Mouse (Mus musculus): ENCODE measurements around the gene Tomm40.

The Tomm40 gene

GRCm38 (mm10) chr7:19715239-19716054 is at the start of gene Tomm40:
Tomm40 (minus strand) TSS chr7:19715438.
- DNase-seq (ENCODE audit: low spot score): peak; percentile 100

DNA sequence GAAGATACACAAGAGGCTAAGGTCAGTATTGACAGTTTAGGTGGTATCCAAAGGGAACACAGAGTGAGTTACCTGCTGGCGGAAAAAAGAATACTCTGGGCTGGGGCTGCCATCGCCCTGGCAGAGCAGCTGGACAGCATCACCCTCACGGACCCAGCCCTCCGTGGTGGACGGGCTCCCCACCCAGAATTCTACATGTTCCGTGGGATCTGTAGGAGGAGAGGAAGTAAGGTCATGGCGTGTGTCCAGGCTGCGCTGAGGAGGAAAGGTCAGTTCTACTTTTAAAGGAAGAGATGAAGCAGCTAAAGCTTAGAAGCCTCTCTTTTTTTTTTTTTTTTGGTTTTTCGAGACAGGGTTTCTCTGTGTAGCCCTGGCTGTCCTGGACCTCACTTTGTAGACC is 49.3 kb upstream of the Tomm40 start:
- DNase-seq (ENCODE audit: low spot score): no peak

GRCm38 (mm10) chr7:19763829-19764477 is 48.7 kb upstream of the Tomm40 start:
- DNase-seq (ENCODE audit: low spot score): no peak

DNA sequence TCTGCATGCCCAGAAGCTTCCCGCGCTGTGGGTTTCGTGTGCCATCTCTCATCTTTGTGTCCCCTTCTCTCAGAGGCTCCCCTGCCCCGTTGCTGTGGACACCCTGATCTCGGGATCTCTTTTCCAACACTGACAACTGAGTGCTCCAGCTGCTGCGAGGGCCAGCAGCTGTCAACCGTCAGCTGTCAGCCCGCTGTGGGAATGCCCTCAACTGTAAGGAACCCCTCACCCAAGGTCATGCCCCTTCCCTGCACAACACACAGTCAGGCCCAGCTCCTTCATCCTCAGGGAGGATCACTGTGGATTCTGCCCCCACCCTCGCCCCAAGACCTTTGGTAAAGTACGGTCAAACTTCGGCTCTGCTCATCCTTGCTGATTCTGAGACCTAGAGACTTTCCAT is 47.0 kb upstream of the Tomm40 start:
- DNase-seq (ENCODE audit: low spot score): no peak

DNA sequence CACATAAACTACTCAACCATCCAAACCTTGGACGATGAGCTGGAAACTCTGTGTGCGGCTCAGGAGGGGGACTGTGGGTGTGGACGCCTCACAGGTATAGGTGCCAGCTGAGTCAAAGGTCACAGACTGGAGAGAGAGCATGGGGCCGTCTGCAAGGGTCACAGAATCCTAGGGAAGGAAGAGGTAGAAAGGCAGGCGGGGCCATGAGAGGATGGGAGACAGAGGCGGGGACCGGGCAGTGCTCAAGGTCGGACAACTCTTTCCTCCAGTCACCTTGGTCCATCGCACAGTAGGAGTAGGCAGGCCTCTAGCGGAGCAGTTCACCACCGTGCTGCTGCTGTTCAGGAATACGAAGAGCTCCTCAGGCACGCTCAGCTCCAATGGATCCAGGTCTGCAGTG is 44.8 kb upstream of the Tomm40 start:
- DNase-seq (ENCODE audit: low spot score): no peak

GRCm38 (mm10) chr7:19758623-19759022 is 43.4 kb upstream of the Tomm40 start:
- no peak for DNase-seq (ENCODE audit: low spot score)

GRCm38 (mm10) chr7:19755851-19756786 is 40.9 kb upstream of the Tomm40 start:
- DNase-seq (ENCODE audit: low spot score): peak; percentile 60

DNA sequence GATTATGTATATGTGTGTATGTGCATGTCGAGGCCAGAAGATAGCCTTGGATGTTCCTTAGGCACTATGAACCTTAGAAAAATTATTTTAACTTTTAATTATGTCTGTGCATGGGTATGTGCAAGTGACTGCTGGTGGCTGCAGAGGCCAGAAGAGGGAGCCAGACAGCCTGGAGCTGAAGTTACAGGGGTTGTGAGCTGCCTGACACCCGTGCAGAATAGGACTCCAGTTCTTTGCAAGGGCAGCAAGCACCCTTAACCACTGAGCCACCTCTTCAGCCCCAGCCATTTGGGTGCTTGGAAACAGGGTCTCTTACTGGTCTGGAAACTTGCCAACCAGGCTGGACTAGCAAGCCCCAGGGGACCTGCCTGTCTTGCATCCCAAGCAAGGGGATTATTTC is 39.8 kb upstream of the Tomm40 start:
- DNase-seq (ENCODE audit: low spot score): no peak

GRCm38 (mm10) chr7:19754065-19754464 is 38.8 kb upstream of the Tomm40 start:
- DNase-seq (ENCODE audit: low spot score): no peak

- peak; percentile 42 for DNase-seq (ENCODE audit: low spot score)
These were observed 38.3 kb upstream of the Tomm40 start for GRCm38 (mm10) chr7:19753587-19753986.

- DNase-seq (ENCODE audit: low spot score): no peak
These were observed 37.4 kb upstream of the Tomm40 start for GRCm38 (mm10) chr7:19752652-19753051.

- no peak for DNase-seq (ENCODE audit: low spot score)
These were observed 35.8 kb upstream of the Tomm40 start for GRCm38 (mm10) chr7:19751070-19751383.

- DNase-seq (ENCODE audit: low spot score): peak; percentile 92
These were observed 35.2 kb upstream of the Tomm40 start, which contains the start of gene Nectin2 for GRCm38 (mm10) chr7:19750217-19751069. Nectin2 (minus strand) TSS chr7:19750483.

DNA sequence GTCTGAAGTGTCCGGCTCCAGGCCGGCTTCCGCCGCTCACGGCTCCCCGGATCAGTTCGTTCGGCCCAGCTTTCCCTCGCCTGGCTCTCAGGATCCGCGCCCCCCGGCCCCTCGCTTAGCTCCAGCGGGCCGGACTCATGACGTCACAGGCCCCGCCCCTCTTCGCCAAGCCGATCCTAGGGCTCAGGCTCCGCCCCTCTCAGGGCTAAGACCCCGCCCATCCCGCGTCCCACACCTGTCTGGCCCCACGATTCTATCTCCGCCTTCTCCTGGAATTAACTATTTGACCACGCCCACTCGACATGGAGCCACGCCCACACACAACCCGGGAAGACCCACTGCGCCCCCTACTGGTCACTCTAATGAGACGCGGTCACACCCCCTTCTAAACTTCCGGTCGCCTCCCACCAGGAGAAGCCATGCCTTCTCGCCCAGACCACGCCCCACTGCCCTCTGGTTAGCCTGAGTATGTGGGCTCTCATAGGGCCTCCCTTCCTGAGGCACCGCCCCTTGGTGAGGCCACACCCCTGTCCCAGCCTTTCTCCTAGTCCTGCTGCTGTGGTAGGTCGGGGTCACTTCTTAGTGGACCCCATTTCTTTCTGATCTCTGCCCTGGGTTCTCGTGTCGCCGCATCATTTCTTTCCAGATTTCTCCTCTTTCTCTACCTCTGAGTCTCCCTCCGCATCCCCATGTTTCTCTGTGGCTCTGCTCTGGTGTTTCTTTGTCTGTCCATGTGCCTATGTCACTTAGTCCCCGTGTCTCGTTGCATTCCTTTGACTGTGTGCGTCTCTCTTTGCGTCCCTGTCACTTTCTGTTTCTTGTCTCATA is 34.4 kb upstream of the Tomm40 start:
- peak; percentile 98 for DNase-seq (ENCODE audit: low spot score)

- no peak for DNase-seq (ENCODE audit: low spot score)
These were observed 33.3 kb upstream of the Tomm40 start for GRCm38 (mm10) chr7:19748219-19749195.

- DNase-seq (ENCODE audit: low spot score): no peak
These were observed 32.4 kb upstream of the Tomm40 start for GRCm38 (mm10) chr7:19747420-19748218.

DNA sequence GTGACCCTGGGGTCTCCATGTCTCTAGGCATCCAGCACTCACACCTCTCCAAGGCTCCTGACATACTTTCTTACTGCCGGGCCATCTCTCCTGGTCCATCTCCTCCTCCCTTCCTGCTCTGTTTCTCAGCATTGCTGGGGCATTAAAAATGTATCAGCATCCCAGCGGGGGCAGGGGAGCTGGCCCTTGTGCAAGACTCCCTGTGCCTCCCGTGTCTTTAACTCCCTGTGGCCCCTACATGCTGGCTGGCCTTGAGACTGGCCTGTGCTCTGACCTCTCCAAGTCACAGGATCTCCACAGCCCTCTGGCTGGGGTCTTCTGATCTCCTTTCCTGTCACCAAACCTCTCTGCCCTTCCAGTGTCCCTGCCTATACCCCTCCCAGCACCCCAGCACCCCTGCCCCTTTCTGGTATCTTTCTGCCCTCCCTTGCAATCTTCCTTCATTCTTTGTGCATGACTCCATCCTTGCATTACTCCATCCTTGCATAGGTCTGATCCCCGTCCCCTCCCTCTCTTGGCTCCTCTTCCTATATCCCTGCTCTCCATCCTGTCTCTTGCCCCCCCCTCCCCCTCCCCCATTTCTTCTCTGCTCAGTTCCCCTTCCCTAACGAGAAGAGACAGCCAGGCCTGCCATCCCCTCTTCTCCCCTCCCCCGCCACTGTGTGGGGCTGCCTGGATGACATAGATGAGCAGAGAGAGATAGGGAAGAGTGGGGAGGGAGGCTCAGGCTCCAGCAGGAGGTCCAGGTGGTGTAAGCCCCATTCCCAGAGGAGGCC is 31.4 kb upstream of the Tomm40 start:
- DNase-seq (ENCODE audit: low spot score): no peak

GRCm38 (mm10) chr7:19745971-19746370 is 30.7 kb upstream of the Tomm40 start:
- no peak for DNase-seq (ENCODE audit: low spot score)
